Mouse (Mus musculus) embryo, embryonic 10 days (tissue): Measurements from ENCODE around the gene Ppm1e.

Experiments used
- DNase-seq: peaks from one replicate; pipeline ENCODE4 v3.0.0-alpha.2; 2015; ENCODE audit warnings: low spot score

The Ppm1e gene

DNA sequence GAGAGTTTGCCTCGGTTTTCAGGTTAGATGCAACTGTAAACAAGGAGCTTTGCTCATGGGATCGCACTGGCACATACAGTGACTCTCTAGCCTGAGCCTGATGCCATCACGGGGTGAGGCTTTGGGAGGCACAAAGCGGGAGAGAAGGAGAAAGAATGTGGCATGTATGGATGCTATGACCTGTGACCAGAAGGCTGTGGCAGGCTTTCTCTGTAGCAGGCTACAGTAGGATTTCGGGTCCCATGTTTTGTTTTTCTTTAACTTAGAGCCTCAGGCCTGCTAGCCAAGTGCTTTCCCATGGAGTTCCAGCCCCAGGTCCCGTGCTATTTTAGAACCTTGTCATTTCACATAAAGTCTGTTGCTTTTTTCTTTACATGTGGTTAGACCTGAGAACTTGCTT lies 108.7 kb downstream of the Ppm1e start:
- no peak for DNase-seq

DNA sequence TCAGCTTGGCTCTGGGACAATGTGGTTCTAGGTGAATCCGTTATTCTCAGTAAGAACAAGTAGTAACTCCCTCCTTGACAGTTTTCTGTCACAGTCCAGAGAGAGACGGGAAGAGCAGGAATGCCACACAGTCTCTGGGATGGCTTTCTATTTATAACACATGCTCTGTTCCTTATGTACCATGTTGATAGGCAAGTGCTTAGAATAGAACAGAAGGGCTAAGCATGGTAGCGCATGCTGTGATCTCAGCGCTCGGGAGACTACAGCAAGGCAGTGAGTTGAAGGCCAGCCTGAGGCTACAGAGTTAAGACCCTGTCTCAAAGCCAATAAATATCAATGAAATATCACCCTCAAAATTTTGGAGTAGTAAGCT lies 111.3 kb downstream of the Ppm1e start:
- DNase-seq: no peak

DNA sequence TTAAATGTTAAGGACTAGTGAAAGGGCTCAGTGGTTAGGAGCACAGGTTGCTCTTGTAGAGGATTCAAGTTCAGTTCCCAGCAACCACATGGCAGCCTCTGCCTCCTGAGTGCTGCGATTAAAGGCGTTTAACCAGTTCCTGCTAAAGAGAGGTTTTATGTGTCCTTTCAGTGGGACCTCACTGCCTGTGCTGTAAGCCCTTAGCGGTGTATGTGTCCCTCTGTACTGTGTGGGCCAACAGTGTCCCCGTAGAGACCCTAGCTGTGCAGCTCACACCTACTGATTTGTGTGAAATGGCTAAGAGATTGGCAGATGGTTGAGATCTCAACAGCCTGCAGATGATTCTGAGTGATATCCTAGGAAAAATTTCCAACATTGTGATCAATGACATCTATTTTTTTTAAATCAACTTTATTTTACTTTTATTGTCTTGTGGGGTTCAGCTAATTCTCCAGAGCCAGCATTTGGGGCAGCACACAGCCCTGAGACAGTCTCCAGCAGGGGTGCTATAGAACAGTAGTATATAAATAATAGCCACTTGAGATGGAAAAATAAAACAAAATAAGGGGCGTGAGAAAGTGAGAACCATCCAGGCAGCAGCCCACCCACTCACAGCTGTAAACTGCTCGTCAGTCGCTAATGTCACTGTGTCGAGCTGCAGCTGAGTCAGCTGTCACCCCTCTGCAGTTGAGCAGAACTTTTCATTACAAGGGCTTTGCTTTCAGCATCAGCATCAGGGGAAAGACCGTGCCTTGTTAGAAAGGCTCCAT lies 111.9 kb downstream of the Ppm1e start:
- no peak for DNase-seq

DNA sequence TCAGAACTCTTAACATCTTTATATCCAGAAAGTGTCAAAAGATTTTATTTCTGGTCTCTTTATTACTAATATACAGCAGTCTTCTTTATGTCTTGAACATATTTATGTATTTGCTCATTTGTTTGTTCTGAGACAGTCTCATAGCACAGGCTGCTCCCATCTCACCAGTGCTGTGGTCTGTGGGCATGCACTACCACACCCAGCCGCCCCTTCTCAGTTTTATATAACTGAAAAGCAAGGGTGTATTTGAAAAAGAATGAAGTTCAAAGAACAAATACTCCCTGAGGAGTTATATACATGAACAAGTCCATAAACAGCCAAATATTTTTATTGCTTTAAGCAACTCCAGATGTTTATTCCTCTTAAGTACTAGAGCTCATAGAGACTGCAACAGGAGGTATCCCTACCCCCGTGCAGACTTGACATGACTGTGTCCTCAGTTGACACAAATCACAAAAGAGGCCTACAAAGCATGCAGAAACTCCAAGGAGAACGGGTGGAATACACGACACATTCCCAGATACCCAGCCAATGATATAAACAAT lies 112.6 kb downstream of the Ppm1e start:
- no peak for DNase-seq

DNA sequence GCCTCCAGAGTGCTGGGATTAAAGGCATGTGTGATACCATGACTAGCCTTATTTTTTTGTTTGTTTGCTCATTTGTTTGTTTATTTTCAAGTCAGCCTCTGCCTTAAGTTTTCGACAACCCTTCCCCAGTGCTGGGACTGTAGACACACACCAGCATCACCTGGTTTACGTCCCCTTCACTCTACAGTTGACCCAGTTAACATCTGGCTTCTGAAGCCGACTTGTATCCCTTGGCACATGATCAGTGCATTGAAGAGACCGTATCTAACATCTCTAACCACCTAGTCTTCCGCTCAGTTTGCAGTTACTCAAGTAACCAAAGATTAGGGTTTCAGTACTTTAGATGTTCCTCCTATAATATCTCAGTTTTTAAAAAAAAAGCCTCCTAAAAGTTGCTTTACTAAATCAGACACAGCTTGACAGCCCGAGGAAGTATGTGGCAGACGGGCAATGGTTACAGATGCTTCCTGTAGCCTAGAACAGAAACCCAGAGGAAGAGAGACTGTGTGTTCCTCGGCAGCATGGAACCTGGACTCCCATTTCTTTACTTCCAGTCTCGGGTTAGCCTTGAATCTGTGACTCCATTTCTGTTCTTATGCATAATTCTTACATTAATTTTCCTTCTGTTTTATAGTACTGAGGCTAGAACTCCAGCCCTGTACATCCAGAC lies 113.5 kb downstream of the Ppm1e start:
- DNase-seq: no peak

DNA sequence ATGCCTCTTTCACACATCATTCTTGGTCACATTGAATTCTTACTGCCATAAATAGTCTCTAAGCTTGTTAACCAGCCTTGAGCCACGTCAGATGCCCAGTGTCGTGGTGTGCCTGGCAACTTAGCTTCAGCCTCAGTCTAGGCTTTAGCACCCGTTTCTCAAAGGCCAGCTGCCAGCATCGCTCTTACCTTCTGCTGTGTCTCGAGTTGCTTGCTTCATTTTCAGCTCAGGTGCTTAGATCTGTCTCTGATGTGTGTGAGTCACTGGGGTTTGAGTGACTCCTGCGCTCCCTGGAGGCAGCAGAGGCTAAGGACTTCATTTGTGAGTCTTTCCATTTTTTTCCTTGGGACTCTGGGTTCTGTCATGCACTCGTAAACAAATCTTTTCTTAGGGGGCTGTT lies 117.6 kb downstream of the Ppm1e start:
- no peak for DNase-seq

DNA sequence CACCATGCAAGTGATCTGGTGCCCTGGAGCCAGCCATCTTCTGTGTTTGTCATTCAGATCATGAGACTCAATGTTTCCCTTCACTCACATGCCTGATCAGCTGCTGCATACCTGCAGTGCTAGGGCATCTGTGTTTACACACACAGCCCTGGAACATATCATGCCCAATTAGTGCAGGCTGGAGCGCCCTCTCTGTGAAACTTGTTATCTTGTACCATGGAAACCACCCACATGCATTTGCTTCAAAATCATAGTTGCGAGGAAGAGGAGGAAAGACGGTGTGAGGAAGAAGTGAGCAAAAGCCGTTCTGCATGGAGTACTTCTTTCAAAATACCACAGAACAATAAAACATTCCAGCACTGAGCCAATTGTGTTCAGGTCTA lies 118.0 kb downstream of the Ppm1e start:
- DNase-seq: no peak

DNA sequence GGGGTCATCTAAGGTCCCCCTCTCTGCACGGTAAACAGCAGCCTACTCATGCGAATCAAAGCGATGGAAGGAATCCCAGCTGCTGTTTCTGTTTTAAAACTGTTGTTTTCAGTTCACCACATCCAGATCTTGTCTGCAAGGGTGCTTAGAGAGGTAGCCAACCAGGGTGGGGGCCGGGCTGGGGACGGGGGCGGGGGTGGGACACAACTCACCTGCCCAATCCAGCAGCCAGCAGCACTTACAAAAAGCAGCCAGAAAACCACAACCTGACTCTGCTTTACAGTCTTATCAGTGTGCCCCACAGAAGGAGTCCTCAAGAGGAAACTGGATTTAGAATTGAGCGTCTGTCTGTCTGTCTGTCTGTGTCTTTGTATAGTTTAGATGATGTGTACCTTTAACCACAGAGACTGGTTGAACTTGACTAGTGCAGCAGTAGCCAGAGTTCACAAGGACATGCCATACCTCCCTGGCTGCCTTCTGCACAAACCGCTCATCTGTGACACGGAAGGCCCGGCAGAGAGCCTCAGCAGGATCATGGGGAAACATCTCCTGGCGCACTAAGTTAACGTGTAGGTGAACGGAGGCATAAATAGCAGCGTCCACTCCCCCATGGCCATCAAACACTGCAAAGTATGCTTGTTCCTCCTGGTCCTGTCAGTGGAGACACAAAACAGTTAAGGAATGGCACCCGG lies 118.5 kb downstream of the Ppm1e start:
- DNase-seq: no peak

DNA sequence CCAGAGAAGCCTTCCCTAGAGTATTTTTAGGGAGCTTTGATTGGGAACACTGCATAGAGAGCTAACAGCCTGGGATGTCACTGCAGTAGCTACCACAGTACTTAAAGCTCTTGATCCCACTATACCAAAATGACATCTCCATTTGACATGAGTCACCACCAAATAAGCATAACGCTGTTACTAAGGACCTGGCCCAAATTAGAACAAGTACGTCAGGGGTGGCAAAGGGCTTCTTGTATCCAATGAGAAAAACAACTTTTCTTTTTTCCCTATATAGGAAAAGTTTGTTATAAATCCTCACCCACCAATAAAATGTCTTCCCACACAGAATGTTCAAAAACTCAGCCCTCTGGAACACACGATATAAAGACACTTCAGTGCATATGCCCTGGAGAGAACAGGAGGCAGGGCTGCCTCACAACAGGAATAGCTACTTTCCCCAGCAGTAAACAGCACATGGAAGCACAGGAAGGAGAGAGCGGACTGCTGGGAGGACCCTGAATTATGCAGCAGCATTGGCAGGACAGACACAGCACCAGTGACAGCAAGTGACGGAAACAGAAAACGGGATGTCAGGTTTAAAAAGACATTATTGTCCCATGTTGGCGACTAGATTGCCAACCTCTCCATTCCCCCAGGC lies 119.8 kb downstream of the Ppm1e start:
- no peak for DNase-seq

DNA sequence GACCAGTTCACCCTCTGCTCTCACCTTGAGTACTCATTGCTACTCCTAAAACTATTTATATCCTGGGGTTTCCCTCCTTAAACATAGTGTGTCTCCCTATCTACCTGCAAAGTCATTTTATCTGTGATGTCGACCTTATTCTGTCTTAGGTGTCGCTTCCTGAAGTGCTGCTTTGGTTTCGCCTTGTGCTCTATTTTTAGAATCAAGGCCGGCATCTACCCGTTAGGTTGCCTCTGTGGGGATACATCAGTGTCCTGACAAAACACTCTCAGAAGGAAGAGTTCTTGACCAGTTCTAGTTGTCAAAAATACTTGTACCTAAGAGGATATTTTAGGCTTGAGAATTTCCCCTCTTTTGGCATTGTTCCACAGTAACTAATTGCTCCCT lies 123.3 kb downstream of the Ppm1e start:
- no peak for DNase-seq

DNA sequence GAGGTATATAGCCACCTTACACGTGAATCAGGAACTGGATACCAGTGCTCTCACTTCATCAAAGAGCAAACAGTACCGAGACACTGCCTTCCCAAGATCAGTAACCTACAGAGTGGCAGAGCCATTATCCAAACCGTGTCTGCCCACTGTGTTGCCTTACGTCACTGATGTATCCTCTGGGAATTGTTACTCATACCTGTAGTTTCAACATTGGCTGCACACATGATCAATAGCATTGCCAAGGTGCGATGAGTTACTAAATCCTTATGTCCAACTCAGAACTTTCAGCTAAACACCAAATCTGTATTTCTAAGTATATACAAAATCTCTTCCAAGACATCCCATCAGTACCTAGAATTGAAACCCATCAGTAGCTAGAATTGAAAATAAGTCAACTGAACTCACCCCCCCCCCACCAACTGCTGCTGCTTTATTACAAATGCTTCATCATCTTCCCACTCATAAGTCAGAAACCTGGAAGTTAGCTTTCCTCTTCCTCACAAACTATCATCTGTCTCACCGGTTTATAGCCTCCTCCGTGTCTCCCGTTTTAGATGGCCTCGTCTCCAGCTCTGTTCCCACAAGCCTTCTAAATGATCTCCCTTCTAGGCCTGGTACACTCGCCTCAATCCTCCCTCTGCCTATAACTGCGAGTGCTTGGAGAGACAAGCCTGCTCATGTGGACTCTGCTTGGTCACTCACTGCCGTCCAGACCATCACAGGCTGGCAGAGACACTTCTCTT lies 123.9 kb downstream of the Ppm1e start:
- no peak for DNase-seq

DNA sequence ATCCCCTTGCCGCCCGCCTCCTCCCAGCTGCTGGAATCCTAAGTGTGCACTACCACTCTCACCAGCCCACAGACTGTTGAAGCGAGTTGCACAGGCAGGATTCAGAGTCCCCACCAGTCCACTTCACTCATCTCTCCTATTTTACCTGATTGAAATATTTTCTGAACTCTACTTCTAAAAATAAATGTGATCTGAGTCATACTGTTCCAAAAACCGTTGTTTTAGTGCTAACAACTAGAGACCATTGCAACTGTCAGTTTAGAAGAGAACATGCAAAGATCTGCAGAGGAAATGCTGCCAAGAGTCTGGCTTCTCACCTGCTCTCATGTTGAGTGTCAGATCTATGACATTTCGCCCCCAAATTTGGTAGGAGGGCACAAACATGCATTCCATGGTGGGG lies 125.4 kb downstream of the Ppm1e start:
- DNase-seq: no peak

DNA sequence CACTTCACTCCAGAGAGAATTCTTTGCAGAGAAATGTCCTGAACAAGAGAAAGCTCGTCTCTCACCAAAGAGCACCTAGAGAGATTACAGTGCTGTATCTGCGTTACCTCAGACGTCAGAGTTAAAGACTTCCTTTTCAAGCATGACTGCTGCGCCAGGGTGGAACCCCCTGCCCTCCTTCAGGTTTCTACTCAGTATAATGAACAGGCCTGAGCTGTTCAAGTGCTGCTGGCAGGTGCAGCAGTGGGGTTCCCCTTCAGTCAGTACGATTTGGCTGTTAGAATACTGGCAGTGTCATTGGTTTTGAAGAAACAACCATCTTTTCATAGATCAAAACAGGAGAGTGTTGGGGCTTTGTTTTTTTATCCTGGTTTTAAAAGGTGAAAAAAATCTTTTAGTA lies 131.8 kb downstream of the Ppm1e start:
- no peak for DNase-seq

DNA sequence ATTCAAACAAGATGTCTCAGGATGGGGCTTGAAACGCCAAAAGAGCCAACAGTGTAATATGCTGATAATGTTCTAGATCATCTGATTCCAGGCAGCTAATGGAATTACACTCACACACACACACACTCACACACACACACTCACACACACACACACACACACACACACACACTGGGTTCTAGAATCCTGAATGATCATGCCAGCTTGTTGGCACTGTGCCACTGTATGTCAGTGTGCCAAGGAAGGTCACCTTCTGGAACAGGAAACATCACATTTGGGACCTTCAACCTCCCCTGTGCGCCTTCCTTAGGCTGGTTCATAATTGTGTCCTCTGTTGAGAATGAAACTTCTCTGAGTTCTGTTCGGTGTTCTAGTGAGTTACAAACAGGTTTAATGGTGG lies 136.1 kb downstream of the Ppm1e start:
- no peak for DNase-seq

DNA sequence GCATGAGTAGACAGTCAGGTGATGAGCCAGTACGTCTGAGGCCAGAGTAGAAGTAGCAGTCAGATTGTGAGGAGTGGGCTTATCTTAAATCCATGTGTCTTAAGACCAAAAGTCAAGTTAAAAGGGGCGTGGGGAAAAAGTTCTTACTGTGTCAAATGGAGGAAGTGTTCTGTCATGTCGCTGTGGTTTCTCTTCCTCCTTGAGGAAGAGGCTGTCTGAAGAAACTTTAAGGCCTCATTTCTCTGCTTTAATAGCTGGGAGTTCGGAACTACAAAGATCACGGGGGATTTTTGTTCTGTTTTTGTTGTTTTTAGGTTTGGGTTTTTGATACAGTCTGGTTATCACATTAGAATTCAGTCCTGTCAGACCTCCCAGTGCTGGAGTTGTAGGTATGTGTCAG lies 146.5 kb downstream of the Ppm1e start:
- DNase-seq: no peak
